Mouse (Mus musculus): ENCODE measurements at regions not wholly inside any gene's neighbourhood (a gene's known extent, or its start where the extent isn't known, plus 50 kb on each side); places are given as distances from the start of the nearest gene placed in this dataset.

- peak; percentile 1 for DNase-seq
Measured at GRCm38 (mm10) chrY:89267946-89268345, 215.3 kb downstream of the Gm21294 start.

All from thymus, postnatal 4 days (tissue).